ENCODE assay signal across 8 mouse cellular contexts in the genomic region with DNA sequence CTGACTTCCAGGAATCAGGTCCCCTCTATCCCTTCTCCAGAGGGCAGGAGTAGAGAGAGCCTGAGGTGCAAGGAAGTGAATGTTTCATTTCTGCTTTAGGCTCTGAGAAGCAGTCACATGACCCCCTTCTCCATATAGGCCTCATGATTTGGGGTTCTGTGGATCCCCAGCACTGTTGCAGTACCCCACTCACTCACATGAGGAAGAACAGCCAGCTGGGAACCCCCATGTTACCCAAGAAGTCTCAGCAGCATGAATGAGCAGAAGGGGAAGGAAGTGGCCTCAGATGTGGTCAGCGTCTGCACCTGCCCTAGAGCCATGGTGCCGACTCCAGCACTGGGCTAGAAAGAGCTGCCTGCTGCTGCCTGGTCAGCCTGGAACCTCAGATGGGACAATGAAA. TPM values are rescaled to one million over a fixed set of nuclear protein-coding genes. Genes with fewer than 3 reads are reported as not detected.
DNase-seq lines count a peak whose midpoint lies in the region; ATAC-seq and TF ChIP-seq lines count a peak whose summit lies in the region.

No protein-coding gene starts in this region.

- no peak for TF ChIP-seq POLR2A in bone marrow macrophage, adult 2 months (IDR thresholded peaks at IDR 0.05; ENCODE audit: borderline replicate concordance, low read depth, low read length)
- no peak for TF ChIP-seq POLR2A in thymus, adult 2 months (IDR thresholded peaks at IDR 0.05; ENCODE audit: control insufficient read depth, extremely low read depth, insufficient read depth, low read length, poor library complexity)

- H3K9ac ChIP-seq in hindbrain, embryonic 13.5 days: peak overlapping the region; percentile 62; the same call in 1 of the 2 replicates

- peaks cover 36% of the 10 kb centered on the region; the same call in 1 of the 2 replicates for H3K79me2 ChIP-seq in macrophage (ENCODE audit: inconsistent target)

- intact Hi-C loops in left cerebral cortex, postnatal 10 days (cut with DNase I): no loop called here

- peaks cover 64% of the 10 kb centered on the region for H3K4me1 ChIP-seq in bone marrow macrophage, adult 2 months (ENCODE audit: control insufficient read depth, insufficient read depth, low read length)
- peaks cover 65% of the 10 kb centered on the region for H3K4me1 ChIP-seq in hindbrain, embryonic 13.5 days (replicated peaks)
- H3K4me1 ChIP-seq in thymus, adult 2 months (replicated peaks; ENCODE audit: control insufficient read depth, insufficient read depth, low read length): peaks cover 40% of the 10 kb centered on the region

- peak overlapping the region; percentile 96 for H3K27ac ChIP-seq in bone marrow macrophage, adult 2 months (ENCODE audit: insufficient read depth, low read depth, low read length)
- H3K27ac ChIP-seq in hindbrain, embryonic 13.5 days: peak overlapping the region; percentile 84
- peak overlapping the region; percentile 94 for H3K27ac ChIP-seq in macrophage
- H3K27ac ChIP-seq in thymus, adult 2 months (ENCODE audit: control insufficient read depth, insufficient read depth, low read length): no peak overlapping the region

- peak overlapping the region; percentile 6; the same call in 1 of the 2 replicates for H3K4me3 ChIP-seq in bone marrow macrophage, adult 2 months (ENCODE audit: insufficient read depth, low read length)
- H3K4me3 ChIP-seq in hindbrain, embryonic 13.5 days: no peak overlapping the region
- no peak overlapping the region for H3K4me3 ChIP-seq in macrophage (ENCODE audit: inconsistent target)
- H3K4me3 ChIP-seq in thymus, adult 2 months (ENCODE audit: control insufficient read depth, insufficient read depth, low read length): no peak overlapping the region

- peak; percentile 76 for DNase-seq in CD4-positive helper T cell, adult 2 months (ENCODE audit: low read depth, low spot score)
- peak; percentile 49 for DNase-seq in thymus, adult 2 months
- no peak for DNase-seq in embryo, embryonic 10 days (ENCODE audit: low spot score)
- DNase-seq in left cerebral cortex, postnatal 10 days (ENCODE audit: extremely low spot score in 1 of 2, low spot score in 2 of 2): no peak
- DNase-seq in c-Kit-positive CD71-positive TER-119-positive erythroid progenitor cells, embryonic 14.5 days (ENCODE audit: low spot score): no peak

- H3K36me3 ChIP-seq in hindbrain, embryonic 13.5 days: peaks cover 48% of the 10 kb centered on the region
- H3K36me3 ChIP-seq in macrophage (ENCODE audit: inconsistent target): peaks cover 31% of the 10 kb centered on the region; the same call in 1 of the 2 replicates
- no peaks in the 10 kb centered on the region for H3K36me3 ChIP-seq in thymus, adult 2 months (ENCODE audit: control insufficient read depth, insufficient read depth, low read length)

- no peak for TF ChIP-seq CTCF in bone marrow macrophage, adult 2 months (IDR thresholded peaks at IDR 0.05; ENCODE audit: low read depth, low read length)
- no peak for TF ChIP-seq CTCF in thymus, adult 2 months (IDR thresholded peaks at IDR 0.05; ENCODE audit: borderline replicate concordance, control insufficient read depth, extremely low read depth, insufficient read depth, low read length, poor library complexity)

- no peaks in the 10 kb centered on the region for H3K9me3 ChIP-seq in hindbrain, embryonic 13.5 days

- H3K27me3 ChIP-seq in hindbrain, embryonic 13.5 days: no peaks in the 10 kb centered on the region
- no peaks in the 10 kb centered on the region for H3K27me3 ChIP-seq in thymus, adult 2 months (ENCODE audit: control insufficient read depth, insufficient read depth, low read length)

- ATAC-seq in hindbrain, embryonic 13.5 days (ENCODE audit: low FRiP score): no peak

- WGBS in hindbrain, embryonic 13.5 days: 80% methylated on average over 2 of the region's 2 CpGs
- 3% methylated on average over 2 of the region's 2 CpGs for WGBS in macrophage (ENCODE audit: missing documents)
- 0% methylated on average over 2 of the region's 2 CpGs for WGBS in thymus, adult 2 months

- H3K4me2 ChIP-seq in hindbrain, embryonic 13.5 days: peak overlapping the region; percentile 16; the same call in 1 of the 2 replicates

RNA-seq across cellular contexts. Expression of gene Cel, which starts 23.3 kb away (rescaled TPM):
- polyA plus RNA-seq in bone marrow macrophage, adult 2 months (2012; ENCODE audit: insufficient read depth, insufficient read length, missing spikeins): not detected in 2 replicates
- 0.08 and 0.13 TPM in 2 replicates for polyA plus RNA-seq in hindbrain, embryonic 13.5 days (2015; fragmentation: Nextera tagmentation; extraction: Ambion mirVana)
- total RNA-seq in macrophage (2018; cell fraction: chromatin; rRNA removed): not detected
- total RNA-seq in macrophage (2018; cell fraction: cytosol; rRNA removed): not detected
- under 1 TPM in 1 of 26 experiments, not detected in 25; 0.30 TPM for total RNA-seq in macrophage (2018; cell fraction: nucleus; rRNA removed)
- not detected in 3 replicates for polyA plus RNA-seq in macrophage (2018)
- 0.42 and 0.49 TPM in 2 replicates for polyA plus RNA-seq in thymus, adult 2 months (2012; rRNA removed)
- total RNA-seq in left cerebral cortex, postnatal 10 days (2021): not detected

RNA-seq across cellular contexts. Expression of gene Ralgds, which starts 27.0 kb away (rescaled TPM):
- 30.6 and 37.0 TPM in 2 replicates for polyA plus RNA-seq in bone marrow macrophage, adult 2 months (2012; ENCODE audit: insufficient read depth, insufficient read length, missing spikeins)
- 78.9 and 87.9 TPM in 2 replicates for polyA plus RNA-seq in hindbrain, embryonic 13.5 days (2015; fragmentation: Nextera tagmentation; extraction: Ambion mirVana)
- total RNA-seq in macrophage (2018; cell fraction: chromatin; rRNA removed): 100 to 1,000 TPM in 22 of 26 experiments, 10 to 100 TPM in 4; 69.8 to 589 (median 271) TPM
- total RNA-seq in macrophage (2018; cell fraction: cytosol; rRNA removed): 100 to 1,000 TPM in 7 of 26 experiments, 10 to 100 TPM in 19; 32.4 to 202 (median 56.7) TPM
- 100 to 1,000 TPM in 18 of 26 experiments, 10 to 100 TPM in 8; 44.8 to 496 (median 216) TPM for total RNA-seq in macrophage (2018; cell fraction: nucleus; rRNA removed)
- polyA plus RNA-seq in macrophage (2018): 13.9 to 47.0 TPM (median 37.1 TPM) in 3 replicates
- 45.4 and 51.6 TPM in 2 replicates for polyA plus RNA-seq in thymus, adult 2 months (2012; rRNA removed)
- total RNA-seq in left cerebral cortex, postnatal 10 days (2021): 100 to 1,000 TPM; 148 to 156 TPM

RNA-seq across cellular contexts. Expression of gene Gm10134, which starts 34.1 kb away (rescaled TPM):
- 5.1 and 8.2 TPM in 2 replicates for polyA plus RNA-seq in bone marrow macrophage, adult 2 months (2012; ENCODE audit: insufficient read depth, insufficient read length, missing spikeins)
- polyA plus RNA-seq in hindbrain, embryonic 13.5 days (2015; fragmentation: Nextera tagmentation; extraction: Ambion mirVana): 2.1 and 3.6 TPM in 2 replicates
- total RNA-seq in macrophage (2018; cell fraction: chromatin; rRNA removed): 10 to 100 TPM in 15 of 26 experiments, 1 to 10 TPM in 5, not detected in 6; 3.8 to 89.4 (median 24.4) TPM
- 10 to 100 TPM in 16 of 26 experiments, 1 to 10 TPM in 10; 4.9 to 36.0 (median 13.7) TPM for total RNA-seq in macrophage (2018; cell fraction: cytosol; rRNA removed)
- total RNA-seq in macrophage (2018; cell fraction: nucleus; rRNA removed): 10 to 100 TPM in 23 of 26 experiments, 1 to 10 TPM in 3; 6.2 to 77.9 (median 17.8) TPM
- 4.6 to 7.7 TPM (median 6.7 TPM) in 3 replicates for polyA plus RNA-seq in macrophage (2018)
- polyA plus RNA-seq in thymus, adult 2 months (2012; rRNA removed): 0.47 and 0.61 TPM in 2 replicates
- total RNA-seq in left cerebral cortex, postnatal 10 days (2021): 1 to 10 TPM; 1.8 to 3.1 TPM

RNA-seq across cellular contexts. Expression of gene Gbgt1, which starts 43.3 kb away (rescaled TPM):
- polyA plus RNA-seq in bone marrow macrophage, adult 2 months (2012; ENCODE audit: insufficient read depth, insufficient read length, missing spikeins): 16.0 and 18.4 TPM in 2 replicates
- 0.52 and 1.0 TPM in 2 replicates for polyA plus RNA-seq in hindbrain, embryonic 13.5 days (2015; fragmentation: Nextera tagmentation; extraction: Ambion mirVana)
- total RNA-seq in macrophage (2018; cell fraction: chromatin; rRNA removed): 10 to 100 TPM in 19 of 26 experiments, 1 to 10 TPM in 7; 1.7 to 70.8 (median 12.5) TPM
- total RNA-seq in macrophage (2018; cell fraction: cytosol; rRNA removed): 10 to 100 TPM in 25 of 26 experiments, 1 to 10 TPM in 1; 10.0 to 56.7 (median 21.5) TPM
- 10 to 100 TPM in 25 of 26 experiments, 1 to 10 TPM in 1; 9.4 to 81.2 (median 27.4) TPM for total RNA-seq in macrophage (2018; cell fraction: nucleus; rRNA removed)
- polyA plus RNA-seq in macrophage (2018): 5.3 to 10.9 TPM (median 10.7 TPM) in 3 replicates
- polyA plus RNA-seq in thymus, adult 2 months (2012; rRNA removed): 2.5 and 2.8 TPM in 2 replicates
- 1 to 10 TPM; 2.4 to 2.7 TPM for total RNA-seq in left cerebral cortex, postnatal 10 days (2021)

RNA-seq across cellular contexts. Expression of gene Gtf3c5, which starts 43.6 kb away (rescaled TPM):
- polyA plus RNA-seq in bone marrow macrophage, adult 2 months (2012; ENCODE audit: insufficient read depth, insufficient read length, missing spikeins): 11.3 and 12.9 TPM in 2 replicates
- 40.8 and 46.8 TPM in 2 replicates for polyA plus RNA-seq in hindbrain, embryonic 13.5 days (2015; fragmentation: Nextera tagmentation; extraction: Ambion mirVana)
- total RNA-seq in macrophage (2018; cell fraction: chromatin; rRNA removed): 10 to 100 TPM; 12.5 to 34.3 (median 22.0) TPM
- 10 to 100 TPM in 24 of 26 experiments, 1 to 10 TPM in 2; 9.4 to 14.0 (median 11.9) TPM for total RNA-seq in macrophage (2018; cell fraction: cytosol; rRNA removed)
- total RNA-seq in macrophage (2018; cell fraction: nucleus; rRNA removed): 10 to 100 TPM in 25 of 26 experiments, 1 to 10 TPM in 1; 8.8 to 26.6 (median 17.7) TPM
- 10.4 to 14.6 TPM (median 10.5 TPM) in 3 replicates for polyA plus RNA-seq in macrophage (2018)
- 33.7 and 34.5 TPM in 2 replicates for polyA plus RNA-seq in thymus, adult 2 months (2012; rRNA removed)
- 10 to 100 TPM; 18.6 to 20.2 TPM for total RNA-seq in left cerebral cortex, postnatal 10 days (2021)

Comparison
In these comparisons a context has a peak if more than half of its experiments do, and no peak if none do; other contexts are left out.
1. DNase-seq: peak in CD4-positive helper T cell, adult 2 months (single experiment) and thymus, adult 2 months (single experiment); none in embryo, embryonic 10 days (single experiment), left cerebral cortex, postnatal 10 days (0 of 2) and c-Kit-positive CD71-positive TER-119-positive erythroid progenitor cells, embryonic 14.5 days (single experiment).